Mouse (Mus musculus) ES-E14 (cell line): ENCODE measurements around the gene Wnt2. TPM values are rescaled to one million over a fixed set of nuclear protein-coding genes. Genes with fewer than 3 reads are reported as not detected.

Experiments
- DNase-seq: peaks from one replicate; pipeline ENCODE4 v3.0.0-alpha.2; 2013; ENCODE audit warnings: low read depth, low spot score
- H3K27ac ChIP-seq: 2 replicates; pipeline ENCODE4 v1.5.1; 2012; ENCODE audit warnings: low read depth, mild to moderate bottlenecking, low read length, moderate library complexity, mixed read lengths; ENCODE audit not compliant: poor library complexity, insufficient read depth, severe bottlenecking
- H3K36me3 ChIP-seq: 2 replicates; pipeline ENCODE4 v1.6.1; 2012; ENCODE audit warnings: mild to moderate bottlenecking, low read length, moderate library complexity, mixed read lengths; ENCODE audit not compliant: control insufficient read depth, poor library complexity, insufficient read depth, severe bottlenecking
- H3K4me1 ChIP-seq, 2 experiments: fragments of 150-350 bp in 1 of 2; sonication (generic) in 1 of 2; 2 replicates each; pipeline ENCODE4 v1.6.1; 2012; ENCODE audit warnings: low read length in 2 of 2, mild to moderate bottlenecking in 1 of 2, mixed read lengths in 1 of 2; ENCODE audit not compliant: control insufficient read depth in 2 of 2, insufficient read depth in 2 of 2, poor library complexity in 1 of 2
- H3K4me3 ChIP-seq, 2 experiments: fragments of 150-350 bp in 1 of 2; sonication (generic) in 1 of 2; 2 replicates each; pipeline ENCODE4 v1.5.1; 2012; ENCODE audit warnings: low read length in 2 of 2, low read depth in 1 of 2, mild to moderate bottlenecking in 1 of 2, mixed read lengths in 1 of 2; ENCODE audit not compliant: insufficient read depth in 1 of 2, poor library complexity in 1 of 2, severe bottlenecking in 1 of 2
- H3K9ac ChIP-seq: 2 replicates; pipeline ENCODE4 v1.6.1; 2012; ENCODE audit warnings: low read depth, mild to moderate bottlenecking, low read length, mixed read lengths; ENCODE audit not compliant: poor library complexity, insufficient read depth, severe bottlenecking
- H3K9me3 ChIP-seq: fragments of 150-350 bp; sonication (generic); 2 replicates; pipeline ENCODE4 v1.6.1; 2012; ENCODE audit warnings: low read depth, mild to moderate bottlenecking, low read length; ENCODE audit not compliant: control insufficient read depth, insufficient read depth
- CHD2 ChIP-seq: IDR thresholded peaks from 2 replicates; pipeline ENCODE4 v1.6.1; 2014; ENCODE audit warnings: mild to moderate bottlenecking, low read depth, low read length, inconsistent platforms
- HCFC1 ChIP-seq: IDR thresholded peaks from 2 replicates; pipeline ENCODE4 v1.6.1; 2012; ENCODE audit warnings: low read length, inconsistent platforms, borderline replicate concordance; ENCODE audit not compliant: insufficient read depth
- MAFK ChIP-seq: IDR thresholded peaks from 2 replicates; pipeline ENCODE4 v1.6.1; 2014; ENCODE audit warnings: mild to moderate bottlenecking, low read depth, low read length, inconsistent platforms; ENCODE audit not compliant: insufficient read depth
- ZC3H11A ChIP-seq: IDR thresholded peaks from 2 replicates; pipeline ENCODE4 v1.6.1; 2012; ENCODE audit warnings: low read depth, mild to moderate bottlenecking, inconsistent platforms, low read length, borderline replicate concordance
- ZNF384 ChIP-seq: IDR thresholded peaks from 2 replicates; pipeline ENCODE4 v1.6.1; 2012; ENCODE audit warnings: low read depth, low read length, inconsistent platforms
- in situ Hi-C, 2 experiments: fragments of 600-800 bp; cut with MboI; formaldehyde crosslinking; loops; one replicate each; pipeline ENCODE4 v1.15.1; 2025; ENCODE audit warnings: low sequenced_read_pairs in 2 of 2, inconsistent platforms in 1 of 2; ENCODE audit not compliant: unreplicated experiment in 2 of 2
- total RNA-seq: library from RNA; depleted of rRNA; stranded (reverse); fragments of 300-350 nt; gene quantifications from 2 replicates; pipeline ENCODE4 v1.2.3, GENCODE M21; 2012

The Wnt2 gene
- total RNA-seq, 1 experiment: 0.27 TPM

GRCm38 (mm10) chr6:18007356-18007755, 23.0 kb downstream of the Wnt2 start:
- in situ Hi-C loops: no loop called here
- H3K36me3 ChIP-seq: no peaks in the 10 kb centered on the region
- H3K9me3 ChIP-seq: no peaks in the 10 kb centered on the region
- DNase-seq: no peak
- no peak for TF ChIP-seq HCFC1
- no peak for TF ChIP-seq MAFK
- no peak for TF ChIP-seq ZNF384
- TF ChIP-seq ZC3H11A: no peak
- no peak for TF ChIP-seq CHD2
- H3K4me3 ChIP-seq: no peak overlapping the region
- H3K9ac ChIP-seq: no peak overlapping the region
- H3K27ac ChIP-seq: no peak overlapping the region
- no peaks in the 10 kb centered on the region for H3K4me1 ChIP-seq

- H3K27ac ChIP-seq: no peak overlapping the region
- no peak overlapping the region for H3K4me3 ChIP-seq
- no peaks in the 10 kb centered on the region for H3K36me3 ChIP-seq
- DNase-seq: no peak
- TF ChIP-seq CHD2 (no peak), ZNF384 (no peak)
- no peak overlapping the region for H3K9ac ChIP-seq
- no peaks in the 10 kb centered on the region for H3K9me3 ChIP-seq
- H3K4me1 ChIP-seq: no peaks in the 10 kb centered on the region
- in situ Hi-C loops: no loop called here
These were observed 28.3 kb downstream of the Wnt2 start for GRCm38 (mm10) chr6:18002065-18002464.

- no peak for DNase-seq
- H3K9ac ChIP-seq: no peak overlapping the region
- H3K4me1 ChIP-seq: no peaks in the 10 kb centered on the region
- H3K9me3 ChIP-seq: no peaks in the 10 kb centered on the region
- TF ChIP-seq ZC3H11A: no peak
- TF ChIP-seq CHD2: no peak
- no peak overlapping the region for H3K4me3 ChIP-seq
- no peaks in the 10 kb centered on the region for H3K36me3 ChIP-seq
- no peak overlapping the region for H3K27ac ChIP-seq
- in situ Hi-C loops: no loop called here
These were observed 31.9 kb downstream of the Wnt2 start for GRCm38 (mm10) chr6:17998497-17998896.

GRCm38 (mm10) chr6:17994956-17995790, 35.2 kb downstream of the Wnt2 start:
- TF ChIP-seq HCFC1: no peak
- no peaks in the 10 kb centered on the region for H3K9me3 ChIP-seq
- H3K4me3 ChIP-seq: no peak overlapping the region
- H3K36me3 ChIP-seq: no peaks in the 10 kb centered on the region
- H3K27ac ChIP-seq: no peak overlapping the region
- no peak for DNase-seq
- in situ Hi-C loops: no loop called here
- H3K9ac ChIP-seq: no peak overlapping the region
- H3K4me1 ChIP-seq: no peaks in the 10 kb centered on the region

- Histone ChIP-seq H3K4me1 (no peaks in the 10 kb centered on the region), H3K9me3 (no peaks in the 10 kb centered on the region), H3K4me3 (no peak overlapping the region), H3K9ac (no peak overlapping the region), H3K27ac (no peak overlapping the region), H3K36me3 (no peaks in the 10 kb centered on the region)
- TF ChIP-seq ZNF384: no peak
- no peak for TF ChIP-seq CHD2
- TF ChIP-seq ZC3H11A: no peak
- TF ChIP-seq HCFC1: no peak
- TF ChIP-seq MAFK: no peak
- DNase-seq: no peak
- in situ Hi-C loops: no loop called here
These were observed 38.8 kb downstream of the Wnt2 start for GRCm38 (mm10) chr6:17991625-17992024.
